Mouse (Mus musculus) MEL (cell line): ENCODE data around the gene Gnb4. TPM values are rescaled to one million over a fixed set of nuclear protein-coding genes. Genes with fewer than 3 reads are reported as not detected.

Source experiments
- DNase-seq: peaks from one replicate; pipeline ENCODE4 v3.0.0; 2011; ENCODE audit warnings: low read depth, low spot score
- H3K27ac ChIP-seq: 2 replicates; pipeline ENCODE4 v1.5.1; 2012; ENCODE audit warnings: low read depth, mild to moderate bottlenecking, control low read depth, low read length, moderate library complexity; ENCODE audit not compliant: control insufficient read depth
- H3K27me3 ChIP-seq, 2 experiments: fragments of 150-350 bp in 1 of 2; sonication (generic) in 1 of 2; 2 replicates each; pipeline ENCODE4 v1.6.1; 2012; ENCODE audit warnings: low read length in 2 of 2, mild to moderate bottlenecking in 2 of 2, improper control_type of control experiment in 1 of 2, moderate library complexity in 1 of 2; ENCODE audit not compliant: insufficient read depth in 2 of 2, control insufficient read depth in 1 of 2
- H3K36me3 ChIP-seq, 2 experiments: 2 replicates each; pipeline ENCODE4 v1.6.1; 2012 to 2014; ENCODE audit warnings: low read length in 2 of 2, improper control_type of control experiment in 1 of 2, inconsistent platforms in 1 of 2, mild to moderate bottlenecking in 1 of 2; ENCODE audit not compliant: insufficient read depth in 2 of 2, control insufficient read depth in 1 of 2
- H3K4me1 ChIP-seq, 2 experiments: fragments of 150-350 bp in 1 of 2; sonication (generic) in 1 of 2; 2 replicates each; pipeline ENCODE4 v1.6.1; 2012; ENCODE audit warnings: low read length in 2 of 2, improper control_type of control experiment in 1 of 2, mild to moderate bottlenecking in 1 of 2; ENCODE audit not compliant: insufficient read depth in 2 of 2, control insufficient read depth in 1 of 2
- H3K4me3 ChIP-seq, 2 experiments: fragments of 150-350 bp in 1 of 2; sonication (generic) in 1 of 2; 2 replicates each; pipeline ENCODE4 v1.5.1; 2012; ENCODE audit warnings: low read depth in 2 of 2, low read length in 2 of 2, mild to moderate bottlenecking in 2 of 2, moderate library complexity in 2 of 2, control low read depth in 1 of 2, improper control_type of control experiment in 1 of 2; ENCODE audit not compliant: control insufficient read depth in 1 of 2, insufficient read depth in 1 of 2
- H3K79me2 ChIP-seq: 2 replicates; pipeline ENCODE4 v1.6.1; 2012; ENCODE audit warnings: mild to moderate bottlenecking, low read length, moderate library complexity; ENCODE audit not compliant: control insufficient read depth, poor library complexity, insufficient read depth
- H3K9ac ChIP-seq: 2 replicates; pipeline ENCODE4 v1.6.1; 2012; ENCODE audit warnings: low read depth, mild to moderate bottlenecking, control low read depth, low read length, moderate library complexity; ENCODE audit not compliant: control insufficient read depth, poor library complexity, severe bottlenecking
- H3K9me3 ChIP-seq: fragments of 150-350 bp; sonication (generic); replicated peaks from 2 replicates; pipeline ENCODE4 v1.6.1; 2012; ENCODE audit warnings: mild to moderate bottlenecking, low read length, improper control_type of control experiment, moderate library complexity; ENCODE audit not compliant: insufficient read depth
- BHLHE40 ChIP-seq: IDR thresholded peaks from 2 replicates; pipeline ENCODE4 v1.6.1; 2012; ENCODE audit warnings: low read depth, mild to moderate bottlenecking, inconsistent platforms, low read length, improper control_type of control experiment, borderline replicate concordance
- CHD2 ChIP-seq: IDR thresholded peaks from 2 replicates; pipeline ENCODE4 v1.6.1; 2011; ENCODE audit warnings: low read length, improper control_type of control experiment
- ELF1 ChIP-seq: IDR thresholded peaks from 2 replicates; pipeline ENCODE4 v1.6.1; 2014; ENCODE audit warnings: low read depth, mild to moderate bottlenecking, inconsistent platforms, low read length, improper control_type of control experiment, moderate library complexity
- EP300 ChIP-seq, 2 experiments: IDR thresholded peaks; 2 replicates each; pipeline ENCODE4 v1.6.1; 2011; ENCODE audit warnings: improper control_type of control experiment in 2 of 2, low read length in 2 of 2, low read depth in 1 of 2, mild to moderate bottlenecking in 1 of 2
- ETS1 ChIP-seq: IDR thresholded peaks from 2 replicates; pipeline ENCODE4 v1.6.1; 2012; ENCODE audit warnings: low read depth, mild to moderate bottlenecking, inconsistent platforms, low read length, improper control_type of control experiment, moderate library complexity
- GABPA ChIP-seq: IDR thresholded peaks from 2 replicates; pipeline ENCODE4 v1.6.1; 2012; ENCODE audit warnings: low read depth, mild to moderate bottlenecking, inconsistent platforms, low read length, improper control_type of control experiment, moderate library complexity
- GATA1 ChIP-seq: IDR thresholded peaks from 2 replicates; pipeline ENCODE4 v1.6.1; 2011; ENCODE audit warnings: low read depth, low read length, improper control_type of control experiment
- HCFC1 ChIP-seq: IDR thresholded peaks from 2 replicates; pipeline ENCODE4 v1.6.1; 2012; ENCODE audit warnings: low read depth, mild to moderate bottlenecking, inconsistent platforms, low read length, improper control_type of control experiment, moderate library complexity
- JUND ChIP-seq: IDR thresholded peaks from 2 replicates; pipeline ENCODE4 v1.6.1; 2011; ENCODE audit warnings: low read depth, mild to moderate bottlenecking, improper control_type of control experiment, low read length
- MAFK ChIP-seq: IDR thresholded peaks from 2 replicates; pipeline ENCODE4 v1.6.1; 2011; ENCODE audit warnings: low read depth, mild to moderate bottlenecking, low read length, improper control_type of control experiment, borderline replicate concordance
- MAX ChIP-seq: IDR thresholded peaks from 2 replicates; pipeline ENCODE4 v1.6.1; 2011; ENCODE audit warnings: low read length, improper control_type of control experiment
- MAZ ChIP-seq: IDR thresholded peaks from 2 replicates; pipeline ENCODE4 v1.6.1; 2012; ENCODE audit warnings: low read depth, mild to moderate bottlenecking, inconsistent platforms, low read length, improper control_type of control experiment
- MEF2A ChIP-seq: IDR thresholded peaks from 2 replicates; pipeline ENCODE4 v1.6.1; 2014; ENCODE audit warnings: low read depth, mild to moderate bottlenecking, inconsistent platforms, low read length, improper control_type of control experiment; ENCODE audit not compliant: poor library complexity, insufficient replicate concordance, severe bottlenecking; ENCODE audit errors: extremely low read depth
- MXI1 ChIP-seq: IDR thresholded peaks from 2 replicates; pipeline ENCODE4 v1.6.1; 2011; ENCODE audit warnings: mild to moderate bottlenecking, low read depth, low read length, improper control_type of control experiment
- MYB ChIP-seq: IDR thresholded peaks from 2 replicates; pipeline ENCODE4 v1.6.1; 2011; ENCODE audit warnings: mild to moderate bottlenecking, low read depth, low read length, improper control_type of control experiment
- MYC ChIP-seq: IDR thresholded peaks from 2 replicates; pipeline ENCODE4 v1.6.1; 2011; ENCODE audit warnings: low read depth, mild to moderate bottlenecking, low read length, improper control_type of control experiment, moderate library complexity
- NELFE ChIP-seq: IDR thresholded peaks from 2 replicates; pipeline ENCODE4 v1.6.1; 2011; ENCODE audit warnings: low read depth, low read length, improper control_type of control experiment
- POLR2A ChIP-seq, 2 experiments: IDR thresholded peaks; 2 replicates each; pipeline ENCODE4 v1.6.1; 2011 to 2012; ENCODE audit warnings: low read length in 2 of 2, mild to moderate bottlenecking in 2 of 2, control low read depth in 1 of 2, improper control_type of control experiment in 1 of 2, low read depth in 1 of 2, moderate library complexity in 1 of 2; ENCODE audit not compliant: control insufficient read depth in 1 of 2, insufficient read depth in 1 of 2, poor library complexity in 1 of 2
- POLR2AphosphoS2 ChIP-seq: IDR thresholded peaks from 2 replicates; pipeline ENCODE4 v1.6.1; 2011; ENCODE audit warnings: low read length, improper control_type of control experiment
- RAD21 ChIP-seq: IDR thresholded peaks from 2 replicates; pipeline ENCODE4 v1.6.1; 2011; ENCODE audit warnings: mild to moderate bottlenecking, low read depth, low read length, improper control_type of control experiment
- RCOR1 ChIP-seq: IDR thresholded peaks from 2 replicates; pipeline ENCODE4 v1.6.1; 2012; ENCODE audit warnings: low read depth, mild to moderate bottlenecking, inconsistent platforms, low read length, improper control_type of control experiment
- SIN3A ChIP-seq: IDR thresholded peaks from 2 replicates; pipeline ENCODE4 v1.6.1; 2012; ENCODE audit warnings: low read length, improper control_type of control experiment, inconsistent platforms
- SMC3 ChIP-seq: IDR thresholded peaks from 2 replicates; pipeline ENCODE4 v1.6.1; 2011; ENCODE audit warnings: low read depth, low read length, improper control_type of control experiment
- TBP ChIP-seq: IDR thresholded peaks from 2 replicates; pipeline ENCODE4 v1.8.0; 2011; ENCODE audit warnings: low read depth, low read length, improper control_type of control experiment
- TCF12 ChIP-seq: IDR thresholded peaks from 2 replicates; pipeline ENCODE4 v1.6.1; 2014; ENCODE audit warnings: low read depth, mild to moderate bottlenecking, inconsistent platforms, low read length, improper control_type of control experiment, moderate library complexity
- USF1 ChIP-seq: IDR thresholded peaks from 2 replicates; pipeline ENCODE4 v1.6.1; 2014; ENCODE audit warnings: low read depth, mild to moderate bottlenecking, inconsistent platforms, low read length, improper control_type of control experiment, moderate library complexity
- USF2 ChIP-seq, 2 experiments: IDR thresholded peaks; 2 replicates each; pipeline ENCODE4 v1.6.1; 2011 to 2012; ENCODE audit warnings: improper control_type of control experiment in 2 of 2, low read length in 2 of 2, borderline replicate concordance in 1 of 2, inconsistent platforms in 1 of 2, low read depth in 1 of 2, mild to moderate bottlenecking in 1 of 2; ENCODE audit not compliant: insufficient read depth in 1 of 2
- ZC3H11A ChIP-seq: IDR thresholded peaks from 2 replicates; pipeline ENCODE4 v1.6.1; 2012; ENCODE audit warnings: low read depth, mild to moderate bottlenecking, inconsistent platforms, low read length, improper control_type of control experiment
- ZKSCAN1 ChIP-seq: IDR thresholded peaks from 2 replicates; pipeline ENCODE4 v1.6.1; 2012; ENCODE audit warnings: low read depth, mild to moderate bottlenecking, inconsistent platforms, low read length, improper control_type of control experiment, moderate library complexity
- ZMIZ1 ChIP-seq: IDR thresholded peaks from 2 replicates; pipeline ENCODE4 v1.6.1; 2012; ENCODE audit warnings: low read depth, mild to moderate bottlenecking, inconsistent platforms, low read length, improper control_type of control experiment, moderate library complexity
- polyA plus RNA-seq, 2 experiments: library from polyadenylated mRNA; stranded (reverse) in 1 of 2; unstranded in 1 of 2; fragments of >175 nt in 1 of 2; fragments of >200 nt in 1 of 2; gene quantifications; 2 replicates each; pipeline versions ENCODE4 v1.2.1 to v1.2.4; 2012; ENCODE audit warnings: low replicate concordance in 2 of 2, low read depth in 1 of 2; ENCODE audit not compliant: insufficient read length in 2 of 2, insufficient read depth in 1 of 2, missing spikeins in 1 of 2
- total RNA-seq: library from RNA; depleted of rRNA; stranded (reverse); fragments of 300-350 nt; gene quantifications from 2 replicates; pipeline ENCODE4 v1.2.3, GENCODE M21; 2012

Gene Gnb4
- total and polyA plus RNA-seq, 3 experiments = 49.5 to 61.2 TPM; not detected in 1

DNA sequence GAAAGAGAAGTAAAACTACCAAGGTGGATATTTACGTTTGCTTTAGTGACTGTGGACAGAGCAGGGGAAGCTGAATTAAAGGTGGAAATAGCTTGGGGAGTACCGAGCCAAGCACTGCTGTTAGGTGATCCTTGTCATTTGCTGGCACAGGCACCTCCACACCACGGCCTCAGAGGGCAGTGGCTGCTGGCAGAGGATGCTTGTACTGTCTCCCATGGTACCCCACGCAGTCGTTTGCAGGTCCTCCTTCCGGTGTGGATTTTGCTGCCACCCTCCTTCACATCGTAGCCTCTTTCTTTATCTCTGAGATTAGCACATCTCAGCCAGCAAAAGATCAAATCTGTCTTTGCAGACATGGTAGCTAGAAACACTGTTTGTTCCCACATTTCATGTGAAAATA is 42.0 kb upstream of the Gnb4 start:
- no peaks in the 10 kb centered on the region for H3K9me3 ChIP-seq
- H3K9ac ChIP-seq = no peak overlapping the region
- H3K79me2 ChIP-seq = no peaks in the 10 kb centered on the region
- H3K27ac ChIP-seq = no peak overlapping the region
- TF ChIP-seq SMC3 (no peak), MEF2A (no peak), USF2 (IDR thresholded peaks at IDR 0.05; ENCODE audit: borderline replicate concordance in 1 of 2, insufficient read depth in 1 of 2, low read depth in 1 of 2, low read length in 2 of 2) (no peak), ETS1 (no peak), USF1 (no peak), ZMIZ1 (no peak), MXI1 (no peak)
- TF ChIP-seq, all 39 proteins: peak for 0
- Histone ChIP-seq H3K36me3 (peaks cover 0 to 41% of the 10 kb centered on the region in 2 experiments; a peak in 2 of 4 replicates), H3K4me3 (no peak overlapping the region), H3K27me3 (no peaks in the 10 kb centered on the region), H3K4me1 (peaks cover 36 to 48% of the 10 kb centered on the region in 2 experiments)
- DNase-seq = no peak

DNA sequence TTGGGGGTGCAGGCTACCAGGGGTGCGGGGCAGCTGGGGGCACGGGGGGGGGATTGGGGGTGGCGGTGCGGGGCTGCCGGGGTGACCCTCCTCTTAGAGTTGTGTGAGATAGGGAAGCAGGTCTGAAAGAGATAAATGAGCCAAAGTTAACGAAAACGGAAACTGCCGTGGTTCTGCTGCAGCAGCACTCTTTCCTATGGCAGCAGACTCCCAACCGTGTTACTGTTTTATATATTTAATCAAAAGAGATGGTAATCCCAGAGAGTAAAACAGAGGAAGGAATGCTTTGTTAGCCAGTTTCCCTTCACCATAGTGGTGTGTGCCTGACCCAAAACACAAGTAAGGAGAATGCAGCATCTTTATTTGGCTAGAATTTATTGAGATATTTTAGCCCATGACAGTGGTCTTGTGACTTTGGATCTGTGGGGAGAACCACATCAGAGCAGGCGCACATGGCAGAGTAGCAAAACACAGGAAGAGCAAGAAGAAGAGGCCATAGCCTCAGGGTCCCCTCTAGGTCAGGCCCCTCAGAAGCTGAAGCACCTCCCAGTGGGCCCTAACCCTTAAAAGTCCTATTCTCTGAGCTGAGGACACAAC is 40.1 kb upstream of the Gnb4 start:
- peak; percentile 78 for DNase-seq
- peak overlapping the region; percentile 72 for H3K9ac ChIP-seq
- H3K4me3 ChIP-seq = peak overlapping the region; percentile 30 to 56
- TF ChIP-seq TBP (no peak), ELF1 (peak; percentile 44; the same call in 1 of the 2 replicates), GATA1 (peak; percentile 76), MYC (peak; percentile 84), ZC3H11A (no peak), MAX (peak; percentile 62), SIN3A (peak; percentile 86), CHD2 (no peak), MAFK (peak; percentile 62; the same call in 1 of the 2 replicates), POLR2AphosphoS2 (0 out of 2 replicates have a peak, but pooled peaks have one; percentile 26), MAZ (peak; percentile 85; the same call in 1 of the 2 replicates), POLR2A (IDR thresholded peaks at IDR 0.05; ENCODE audit: control insufficient read depth in 1 of 2, insufficient read depth in 1 of 2, low read depth in 1 of 2, low read length in 2 of 2, poor library complexity in 1 of 2) (peak in 1 of 2 experiments; percentile 60; a peak in 2 of 4 replicates), JUND (no peak), ETS1 (peak; percentile 76), HCFC1 (no peak), GABPA (no peak), BHLHE40 (peak; percentile 32; the same call in 1 of the 2 replicates), TCF12 (peak; percentile 80), MYB (peak; percentile 82), ZKSCAN1 (no peak), RCOR1 (peak; percentile 60), RAD21 (no peak), ZMIZ1 (peak; percentile 66; the same call in 1 of the 2 replicates), USF1 (no peak), EP300 (IDR thresholded peaks at IDR 0.05; ENCODE audit: low read depth in 1 of 2, low read length in 2 of 2) (peak; percentile 85 to 90), NELFE (peak; percentile 59; the same call in 1 of the 2 replicates), USF2 (IDR thresholded peaks at IDR 0.05; ENCODE audit: borderline replicate concordance in 1 of 2, insufficient read depth in 1 of 2, low read depth in 1 of 2, low read length in 2 of 2) (no peak), MXI1 (peak; percentile 55; the same call in 1 of the 2 replicates)

More for the DNA sequence above, 40.1 kb upstream of the Gnb4 start:
- peaks cover 0 to 44% of the 10 kb centered on the region in 2 experiments; a peak in 2 of 4 replicates for H3K36me3 ChIP-seq
- H3K27me3 ChIP-seq = no peaks in the 10 kb centered on the region
- H3K4me1 ChIP-seq = peaks cover 36 to 51% of the 10 kb centered on the region in 2 experiments
- H3K79me2 ChIP-seq = no peaks in the 10 kb centered on the region
- no peaks in the 10 kb centered on the region for H3K9me3 ChIP-seq
- peak overlapping the region; percentile 95 for H3K27ac ChIP-seq
